Mouse (Mus musculus): ENCODE measurements around the gene Zmynd10. TPM values are rescaled to one million over a fixed set of nuclear protein-coding genes. Genes with fewer than 3 reads are reported as not detected.

Gene Zmynd10
- polyA plus RNA-seq (2015; fragmentation: Nextera tagmentation; extraction: Ambion mirVana), result 2.3 and 2.8 TPM in 2 replicates

GRCm38 (mm10) chr9:107547026-107547425 is at the start of gene Zmynd10:
Zmynd10 (plus strand) TSS chr9:107547298.

DNA sequence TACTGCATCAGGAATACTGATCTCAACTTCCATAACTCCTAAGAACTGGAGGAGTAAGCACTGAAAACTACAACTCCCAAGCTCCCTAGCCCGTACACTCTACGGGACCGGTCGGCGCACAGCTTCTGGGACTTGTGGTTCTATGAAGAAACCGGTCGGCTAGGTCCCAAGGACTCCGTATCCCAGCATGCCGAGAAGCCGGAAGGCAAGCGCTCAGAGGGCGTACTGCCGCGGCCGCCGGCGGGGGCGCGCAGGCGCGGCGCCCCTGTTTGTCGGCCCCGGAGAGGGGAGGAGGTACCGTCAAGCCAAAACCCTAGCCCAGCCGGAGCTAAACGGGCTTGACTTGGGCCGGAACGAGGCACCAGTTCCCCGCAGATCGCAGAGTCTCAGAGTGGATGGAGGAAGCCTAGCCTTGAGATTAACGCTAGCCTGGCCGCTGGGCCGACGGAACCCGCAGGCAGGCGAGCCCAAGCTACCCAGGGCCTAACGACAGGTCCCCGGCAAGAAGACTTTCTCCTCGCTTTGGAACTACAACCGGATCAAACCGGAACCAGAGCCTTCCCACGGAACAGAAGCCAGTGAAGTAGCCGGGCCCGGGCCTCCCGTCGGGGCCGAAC is 13.2 kb upstream of the Zmynd10 start, which contains the start of gene Tmem115:
Tmem115 (plus strand) TSS at position 155 of the 617 bp plus-strand sequence.

DNA sequence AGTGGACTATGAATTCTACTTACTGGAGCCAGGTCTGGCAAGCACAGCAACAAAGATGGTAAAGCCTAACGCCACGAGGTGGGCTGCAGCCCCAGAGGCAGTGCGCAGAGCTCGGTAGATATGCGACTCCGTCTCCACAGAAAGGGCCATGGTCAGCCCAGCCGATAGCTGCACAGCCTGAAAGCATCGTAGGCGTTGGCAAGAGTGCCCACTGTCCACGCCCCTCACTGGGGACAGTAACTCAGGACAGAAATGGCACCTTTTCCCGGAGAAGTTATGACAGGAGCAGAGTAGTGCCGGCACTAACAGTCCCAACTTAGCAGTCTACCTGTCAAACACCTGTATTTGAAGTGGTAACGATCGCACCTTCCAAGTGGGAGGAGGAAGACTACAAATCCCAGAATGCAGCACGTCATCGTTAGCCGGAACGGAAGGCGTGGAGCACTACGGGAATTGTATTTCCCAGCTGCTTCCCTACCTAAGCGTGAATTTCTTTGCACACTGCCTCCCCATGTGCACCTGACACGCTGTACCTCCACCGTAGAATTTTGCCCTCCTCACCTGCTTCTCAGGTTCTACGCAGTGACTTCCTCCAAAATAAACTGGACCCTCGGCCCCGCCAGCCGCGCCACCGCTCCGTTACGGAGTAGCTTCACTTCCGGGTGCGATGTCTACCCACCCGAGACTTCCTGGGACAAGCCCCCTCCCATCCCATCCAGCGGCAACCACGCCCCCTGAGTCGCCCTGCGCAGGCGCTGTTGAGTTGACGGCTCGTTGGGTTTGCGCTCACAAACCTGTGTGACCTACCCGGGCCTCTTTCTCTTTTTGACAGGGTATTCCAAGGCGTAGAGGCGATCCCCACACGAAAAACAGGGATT is 5.4 kb upstream of the Zmynd10 start, which contains the start of the genes Cyb561d2 and Nprl2:
Cyb561d2 (minus strand) TSS at position 720 of the 878 bp plus-strand sequence.
Nprl2 (plus strand) TSS at position 753 of the 878 bp plus-strand sequence.

GRCm38 (mm10) chr9:107551117-107551889 is 4.2 kb downstream of the Zmynd10 start, which contains the start of gene Rassf1:
Rassf1 (plus strand) TSS chr9:107551555.

GRCm38 (mm10) chr9:107563029-107563581 is 16.0 kb downstream of the Zmynd10 start, which contains the start of gene Tusc2:
Tusc2 (plus strand) TSS chr9:107563255.

DNA sequence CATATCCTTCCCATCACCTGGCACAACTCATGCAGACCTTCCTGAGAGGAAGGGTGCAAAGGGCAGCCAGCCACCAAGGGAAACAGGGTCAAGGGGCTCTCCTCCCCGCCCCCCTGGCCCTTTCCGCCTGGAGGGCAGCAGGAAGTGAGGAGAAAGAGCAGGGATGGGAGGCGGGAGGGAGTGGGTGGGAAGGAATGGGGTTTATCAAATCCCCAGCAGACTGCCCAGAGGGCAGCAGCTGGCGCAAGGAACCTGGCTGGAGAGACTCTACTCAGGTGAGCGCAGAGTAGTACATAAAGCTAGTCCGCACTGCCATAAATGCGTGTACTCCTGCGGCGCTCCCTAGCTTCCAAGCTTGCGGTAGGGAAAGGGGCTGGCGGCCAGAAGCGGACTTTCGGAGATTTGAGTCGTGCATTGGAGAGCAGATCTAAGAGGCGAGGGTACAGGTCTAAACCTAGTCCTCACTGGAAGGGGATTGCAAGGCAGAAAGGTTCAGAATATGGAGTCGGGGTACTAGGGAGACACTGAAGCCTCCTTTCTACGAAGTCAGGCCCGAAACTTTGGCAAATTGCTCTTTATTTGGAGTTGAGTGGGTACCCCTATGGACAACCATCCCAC is 20.7 kb downstream of the Zmynd10 start, which contains the start of gene Hyal2:
Hyal2 (plus strand) TSS at position 244 of the 618 bp plus-strand sequence.

DNA sequence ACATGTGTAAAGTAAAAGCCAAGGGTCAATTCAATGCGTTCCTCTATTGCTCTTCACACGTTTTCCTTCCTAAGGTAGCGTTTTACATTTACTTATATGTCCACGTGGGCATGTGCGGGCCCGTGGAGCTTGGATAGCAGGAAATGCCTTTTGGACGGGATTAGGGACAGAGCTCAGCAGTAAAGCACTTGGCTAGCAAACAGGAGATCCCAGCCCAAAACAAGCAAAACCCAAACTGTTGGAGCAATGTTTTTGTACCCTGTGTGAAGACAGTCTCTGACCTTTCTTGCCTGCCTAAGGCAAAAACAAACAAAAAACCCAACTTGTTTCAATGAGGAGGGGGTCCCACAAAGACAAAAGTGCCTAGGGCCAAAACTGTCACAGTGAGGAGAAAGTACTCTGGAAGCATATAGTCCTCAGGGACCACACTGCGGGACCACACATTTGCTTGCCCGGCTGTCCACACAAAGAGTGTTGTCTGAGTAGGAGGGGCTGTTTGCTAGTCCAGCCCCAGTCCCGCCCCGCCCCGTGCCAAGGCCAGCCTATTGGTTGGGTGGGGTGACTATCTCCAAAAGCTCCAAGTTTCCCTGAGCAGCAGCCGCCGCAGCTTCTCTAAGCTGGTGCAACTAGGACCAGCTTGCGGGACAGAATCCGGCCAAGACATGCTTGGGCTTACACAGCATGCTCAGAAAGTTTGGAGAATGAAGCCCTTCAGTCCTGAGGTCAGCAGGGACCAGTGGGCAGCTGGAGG is 29.4 kb downstream of the Zmynd10 start, which contains the start of gene Hyal1:
Hyal1 (plus strand) TSS at position 571 of the 751 bp plus-strand sequence.

DNA sequence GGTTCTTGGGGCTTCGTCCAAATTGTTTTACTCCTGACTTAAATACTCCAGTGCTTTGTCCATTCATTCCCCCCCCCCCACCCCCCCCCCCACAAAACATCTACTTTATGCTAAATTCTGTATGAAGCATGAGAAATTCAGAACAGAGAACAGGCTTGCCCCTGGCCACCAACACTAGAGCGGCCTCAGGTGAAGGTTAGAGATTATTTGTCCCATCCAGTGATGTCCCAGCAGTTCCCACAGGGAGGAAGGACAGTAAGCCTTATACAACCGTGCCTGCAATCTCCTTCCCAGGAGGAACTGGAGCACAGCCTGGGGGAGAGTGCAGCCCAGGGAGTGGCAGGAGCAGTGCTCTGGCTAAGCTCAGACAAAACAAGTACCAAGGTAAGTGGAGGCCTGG is 31.5 kb downstream of the Zmynd10 start, which contains the start of gene Naa80:
Naa80 (plus strand) TSS at position 301 of the 400 bp plus-strand sequence.

DNA sequence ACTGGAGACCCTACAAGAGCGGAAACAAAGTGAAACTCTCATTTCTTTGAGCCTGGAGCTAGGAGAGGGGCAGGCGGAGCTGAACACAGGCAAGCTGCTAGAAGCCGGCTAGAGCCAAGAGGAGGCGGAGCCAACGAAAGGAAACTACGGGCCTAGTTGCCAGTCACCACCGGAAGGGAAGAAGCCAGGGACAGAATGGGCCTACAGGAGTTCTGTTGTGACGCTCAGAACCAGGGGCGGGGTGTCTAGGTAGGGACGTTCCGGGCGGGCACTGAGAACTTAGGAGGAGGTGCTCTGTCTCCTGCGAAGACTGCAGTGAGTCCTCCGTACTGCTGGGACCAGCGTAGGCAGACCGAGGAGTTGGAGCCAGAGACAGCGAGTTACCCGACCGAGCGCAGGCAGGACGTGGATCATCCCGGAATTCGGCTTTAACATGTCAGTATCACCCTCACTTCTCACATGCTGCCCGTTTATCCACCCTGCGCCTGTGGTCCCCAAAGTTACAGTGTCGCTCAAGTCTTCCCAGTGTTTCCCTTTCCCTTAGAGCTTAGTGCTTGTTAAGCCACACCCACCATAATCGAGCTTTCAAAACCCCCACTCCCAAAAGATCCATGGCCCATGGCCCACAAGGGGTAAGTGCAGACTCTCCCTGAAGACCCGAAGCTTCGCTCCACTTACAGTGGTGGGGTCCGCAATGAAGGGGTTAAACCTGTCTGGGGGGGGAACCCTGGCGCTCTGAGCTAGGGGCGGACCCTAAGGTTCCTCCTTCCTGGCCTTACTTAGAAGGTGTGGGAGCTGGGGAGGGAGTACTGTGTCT is 33.6 kb downstream of the Zmynd10 start, which contains the start of gene Hyal3:
Hyal3 (plus strand) TSS at position 318 of the 817 bp plus-strand sequence.

DNA sequence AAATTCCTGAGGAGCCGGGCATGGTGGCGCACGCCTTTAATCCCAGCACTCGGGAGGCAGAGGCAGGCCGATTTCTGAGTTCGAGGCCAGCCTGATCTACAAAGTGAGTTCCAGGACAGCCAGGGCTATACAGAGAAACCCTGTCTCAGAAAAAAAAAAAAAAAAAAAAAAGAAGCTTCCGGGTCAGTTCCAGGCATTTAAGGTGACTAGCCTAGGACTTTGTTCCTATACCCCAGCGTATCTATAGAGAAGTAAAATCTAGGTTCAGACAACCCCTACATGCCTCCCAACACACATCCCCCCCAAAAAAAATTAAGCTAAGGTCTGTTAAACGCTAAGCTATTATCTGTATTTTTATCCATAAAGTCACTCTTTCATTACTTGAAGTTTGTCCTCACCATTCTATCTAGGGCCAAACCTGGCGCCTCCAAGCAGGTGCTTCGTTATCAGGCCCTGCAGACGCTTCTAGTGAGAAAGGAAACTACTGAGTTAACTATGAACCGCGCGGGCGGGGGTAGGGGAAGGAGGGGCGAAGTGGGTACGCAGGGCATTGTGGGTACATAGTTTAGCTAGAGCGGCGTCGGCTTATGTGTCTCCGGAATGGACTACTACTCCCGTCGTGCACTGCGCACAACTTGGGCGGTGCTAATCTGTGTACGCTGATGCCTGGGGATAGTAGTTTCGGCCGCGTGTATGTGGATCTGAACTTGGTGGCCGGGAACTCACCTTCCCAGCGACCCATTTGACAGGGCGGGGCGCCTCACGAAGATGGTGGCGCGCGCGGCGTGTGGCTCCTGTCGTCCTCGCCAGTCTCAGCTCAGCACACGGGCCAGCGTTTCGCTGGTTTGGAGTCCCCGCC is 40.1 kb downstream of the Zmynd10 start, which contains the start of gene Ifrd2:
Ifrd2 (plus strand) TSS at position 669 of the 859 bp plus-strand sequence.

Other genes starting within 250 kb of the Zmynd10 start
- 16.1 and 18.6 TPM in 2 replicates for gene Hemk1, start 208.9 kb upstream of the Zmynd10 start, polyA plus RNA-seq (2015; fragmentation: Nextera tagmentation; extraction: Ambion mirVana)
- 8.6 and 8.8 TPM in 2 replicates for gene 6430571L13Rik, start 206.7 kb upstream of the Zmynd10 start, polyA plus RNA-seq (2015; fragmentation: Nextera tagmentation; extraction: Ambion mirVana)
- gene Cacna2d2, start 147.7 kb upstream of the Zmynd10 start, polyA plus RNA-seq (2015; fragmentation: Nextera tagmentation; extraction: Ambion mirVana), result 8.8 and 11.5 TPM in 2 replicates
- 48.4 and 50.3 TPM in 2 replicates for gene Tmem115, start 13.4 kb upstream of the Zmynd10 start, polyA plus RNA-seq (2015; fragmentation: Nextera tagmentation; extraction: Ambion mirVana)
- gene Cyb561d2, start 5.1 kb upstream of the Zmynd10 start, polyA plus RNA-seq (2015; fragmentation: Nextera tagmentation; extraction: Ambion mirVana), result 64.1 and 65.4 TPM in 2 replicates
- 57.7 and 63.8 TPM in 2 replicates for gene Nprl2, start 5.1 kb upstream of the Zmynd10 start, polyA plus RNA-seq (2015; fragmentation: Nextera tagmentation; extraction: Ambion mirVana)
- 33.1 and 41.1 TPM in 2 replicates for gene Rassf1, start 4.3 kb downstream of the Zmynd10 start, polyA plus RNA-seq (2015; fragmentation: Nextera tagmentation; extraction: Ambion mirVana)
- gene Tusc2, start 16.0 kb downstream of the Zmynd10 start, polyA plus RNA-seq (2015; fragmentation: Nextera tagmentation; extraction: Ambion mirVana), result 121 and 123 TPM in 2 replicates
- gene Hyal2, start 20.6 kb downstream of the Zmynd10 start, polyA plus RNA-seq (2015; fragmentation: Nextera tagmentation; extraction: Ambion mirVana), result 40.8 and 41.1 TPM in 2 replicates
- 5.3 and 5.8 TPM in 2 replicates for gene Hyal1, start 29.6 kb downstream of the Zmynd10 start, polyA plus RNA-seq (2015; fragmentation: Nextera tagmentation; extraction: Ambion mirVana)
- gene Naa80, start 31.6 kb downstream of the Zmynd10 start, polyA plus RNA-seq (2015; fragmentation: Nextera tagmentation; extraction: Ambion mirVana), result 19.3 and 21.4 TPM in 2 replicates
- 1.8 and 2.2 TPM in 2 replicates for gene Hyal3, start 33.5 kb downstream of the Zmynd10 start, polyA plus RNA-seq (2015; fragmentation: Nextera tagmentation; extraction: Ambion mirVana)
- 10.7 and 15.2 TPM in 2 replicates for gene Ifrd2, start 40.3 kb downstream of the Zmynd10 start, polyA plus RNA-seq (2015; fragmentation: Nextera tagmentation; extraction: Ambion mirVana)
- gene Sema3b, start 61.9 kb downstream of the Zmynd10 start, polyA plus RNA-seq (2015; fragmentation: Nextera tagmentation; extraction: Ambion mirVana), result 8.4 and 9.7 TPM in 2 replicates
- gene Gnai2, start 88.1 kb downstream of the Zmynd10 start, polyA plus RNA-seq (2015; fragmentation: Nextera tagmentation; extraction: Ambion mirVana), result 303 and 324 TPM in 2 replicates
- gene Slc38a3, start 122.2 kb downstream of the Zmynd10 start, polyA plus RNA-seq (2015; fragmentation: Nextera tagmentation; extraction: Ambion mirVana), result 54.2 and 66.6 TPM in 2 replicates
- gene Gnat1, start 132.4 kb downstream of the Zmynd10 start, polyA plus RNA-seq (2015; fragmentation: Nextera tagmentation; extraction: Ambion mirVana), result 3.0 and 4.8 TPM in 2 replicates
- 8.0 and 9.4 TPM in 2 replicates for gene Sema3f, start 163.2 kb downstream of the Zmynd10 start, polyA plus RNA-seq (2015; fragmentation: Nextera tagmentation; extraction: Ambion mirVana)
- gene Rbm5, start 223.7 kb downstream of the Zmynd10 start, polyA plus RNA-seq (2015; fragmentation: Nextera tagmentation; extraction: Ambion mirVana), result 136 and 143 TPM in 2 replicates

Measured in neural tube, postnatal 0 days (tissue).